ENCODE assay signal across 8 mouse cellular contexts in genomic region chr10:126981746-126982145, GRCm38 (mm10). TPM values are rescaled to one million over a fixed set of nuclear protein-coding genes. Genes with fewer than 3 reads are reported as not detected.
DNase-seq lines count a peak whose midpoint lies in the region; ATAC-seq and TF ChIP-seq lines count a peak whose summit lies in the region.

No protein-coding gene starts in this region.

- H3K36me3 ChIP-seq in heart, adult 2 months (ENCODE audit: control insufficient read depth, insufficient read depth, low read length): no peaks in the 10 kb centered on the region; the same call in 1 of the 2 replicates
- H3K36me3 ChIP-seq in forebrain, postnatal 0 days (ENCODE audit: insufficient read depth): no peaks in the 10 kb centered on the region
- H3K36me3 ChIP-seq in liver, embryonic 15.5 days (replicated peaks): no peaks in the 10 kb centered on the region

- intact Hi-C loops in heart, adult 2 months (cut with DNase I): no loop called here
- intact Hi-C loops in heart, postnatal 36 days (cut with DNase I): no loop called here

- no peak for ATAC-seq in forebrain, postnatal 0 days
- no peak for ATAC-seq in liver, embryonic 15.5 days (ENCODE audit: insufficient read depth)

- 0 out of 2 replicates have a peak overlapping the region, but pooled peaks have one; percentile 7 for H3K9ac ChIP-seq in heart, adult 2 months (ENCODE audit: low read depth, low read length)
- H3K9ac ChIP-seq in forebrain, postnatal 0 days: no peak overlapping the region
- H3K9ac ChIP-seq in liver, embryonic 15.5 days: no peak overlapping the region

- H3K27ac ChIP-seq in heart, adult 2 months: peak overlapping the region; percentile 100
- H3K27ac ChIP-seq in forebrain, postnatal 0 days (ENCODE audit: low read depth, low read length): 0 out of 2 replicates have a peak overlapping the region, but pooled peaks have one; percentile 100
- H3K27ac ChIP-seq in liver, embryonic 15.5 days (replicated peaks): no peak overlapping the region

- no peak for TF ChIP-seq EP300 in heart, adult 2 months (IDR thresholded peaks at IDR 0.05; ENCODE audit: insufficient read depth, low read depth, low read length)

- WGBS in heart, adult 2 months: 26% methylated on average over 3 of the region's 3 CpGs
- 54% methylated on average over 3 of the region's 3 CpGs for WGBS in forebrain, postnatal 0 days
- WGBS in liver, embryonic 15.5 days (ENCODE audit: insufficient replicate concordance): 51% methylated on average over 3 of the region's 3 CpGs

- peak overlapping the region; percentile 88 for H3K4me3 ChIP-seq in heart, adult 2 months
- H3K4me3 ChIP-seq in forebrain, postnatal 0 days (ENCODE audit: low read depth, low read length): peak overlapping the region; percentile 99
- no peak overlapping the region for H3K4me3 ChIP-seq in liver, embryonic 15.5 days (replicated peaks)

- no peak for TF ChIP-seq CTCF in heart, adult 2 months (IDR thresholded peaks at IDR 0.05)
- TF ChIP-seq CTCF in forebrain, postnatal 0 days (IDR thresholded peaks at IDR 0.05; ENCODE audit: low read depth): no peak

- TF ChIP-seq POLR2A in heart, adult 2 months (IDR thresholded peaks at IDR 0.05; ENCODE audit: insufficient read depth, low read depth, low read length): peak; percentile 35; the same call in 1 of the 2 replicates

- H3K79me2 ChIP-seq in heart, adult 2 months (replicated peaks; ENCODE audit: control insufficient read depth, insufficient read depth, low read length): peaks cover 16% of the 10 kb centered on the region

- no peaks in the 10 kb centered on the region for H3K27me3 ChIP-seq in heart, adult 2 months (ENCODE audit: control insufficient read depth, insufficient read depth, low read length)
- H3K27me3 ChIP-seq in forebrain, postnatal 0 days (ENCODE audit: insufficient read depth, low read length): no peaks in the 10 kb centered on the region
- H3K27me3 ChIP-seq in liver, embryonic 15.5 days: peaks cover 4% of the 10 kb centered on the region

- peak overlapping the region; percentile 58 for H3K4me2 ChIP-seq in forebrain, postnatal 0 days (ENCODE audit: low read depth)
- H3K4me2 ChIP-seq in liver, embryonic 15.5 days: peak overlapping the region; percentile 84; the same call in 1 of the 2 replicates

- peaks cover 38% of the 10 kb centered on the region for H3K4me1 ChIP-seq in heart, adult 2 months (ENCODE audit: control insufficient read depth, insufficient read depth, low read length)
- H3K4me1 ChIP-seq in forebrain, postnatal 0 days (ENCODE audit: insufficient read depth): peaks cover 42% of the 10 kb centered on the region
- peaks cover 84% of the 10 kb centered on the region for H3K4me1 ChIP-seq in liver, embryonic 15.5 days (replicated peaks)

- DNase-seq in heart, adult 2 months: no peak
- no peak for DNase-seq in heart, postnatal 36 days
- peak; percentile 46 for DNase-seq in MN1 (ENCODE audit: low spot score)
- DNase-seq in forebrain, postnatal 0 days: no peak
- DNase-seq in thymus, postnatal 25 days: no peak
- DNase-seq in cerebellum, adult 8-10 months: no peak
- DNase-seq in urinary bladder, postnatal 10 days (ENCODE audit: low spot score): no peak

- H3K9me3 ChIP-seq in forebrain, postnatal 0 days (ENCODE audit: low read length): no peaks in the 10 kb centered on the region
- H3K9me3 ChIP-seq in liver, embryonic 15.5 days (replicated peaks): no peaks in the 10 kb centered on the region

RNA-seq across cellular contexts. Expression of gene Ctdsp2, which starts 3.2 kb away (rescaled TPM):
- total RNA-seq in heart, adult 2 months (2021): 100 to 1,000 TPM in 1 of 2 experiments, 10 to 100 TPM in 1; 82.2 to 108 TPM
- 85.6 and 114 TPM in 2 replicates for polyA plus RNA-seq in heart, adult 2 months (2012; rRNA removed)
- total RNA-seq in heart, postnatal 36 days (2021): 100 to 1,000 TPM; 131 to 136 TPM
- total RNA-seq in forebrain, postnatal 0 days (2014; rRNA removed): 45.9 and 56.0 TPM in 2 replicates
- 12.8 and 14.4 TPM in 2 replicates for polyA plus RNA-seq in forebrain, postnatal 0 days (2015; fragmentation: Nextera tagmentation; extraction: Ambion mirVana)
- 11.3 and 12.9 TPM in 2 replicates for polyA plus RNA-seq in liver, embryonic 15.5 days (2015; fragmentation: Nextera tagmentation; extraction: Ambion mirVana)

RNA-seq across cellular contexts. Expression of gene Avil, which starts 18.8 kb away (rescaled TPM):
- total RNA-seq in heart, adult 2 months (2021): under 1 TPM; 0.34 to 0.48 TPM
- polyA plus RNA-seq in heart, adult 2 months (2012; rRNA removed): 0.26 and 0.29 TPM in 2 replicates
- total RNA-seq in heart, postnatal 36 days (2021): under 1 TPM; 0.35 to 0.80 TPM
- total RNA-seq in forebrain, postnatal 0 days (2014; rRNA removed): 0.08 and 0.67 TPM in 2 replicates
- polyA plus RNA-seq in forebrain, postnatal 0 days (2015; fragmentation: Nextera tagmentation; extraction: Ambion mirVana): 0.18 and 0.24 TPM in 2 replicates
- 0.07 and 0.16 TPM in 2 replicates for polyA plus RNA-seq in liver, embryonic 15.5 days (2015; fragmentation: Nextera tagmentation; extraction: Ambion mirVana)

RNA-seq across cellular contexts. Expression of gene Tsfm, which starts 48.9 kb away (rescaled TPM):
- 10 to 100 TPM; 50.8 to 58.7 TPM for total RNA-seq in heart, adult 2 months (2021)
- polyA plus RNA-seq in heart, adult 2 months (2012; rRNA removed): 40.0 and 42.4 TPM in 2 replicates
- 10 to 100 TPM; 56.1 to 62.2 TPM for total RNA-seq in heart, postnatal 36 days (2021)
- total RNA-seq in forebrain, postnatal 0 days (2014; rRNA removed): 39.2 and 55.6 TPM in 2 replicates
- 45.8 and 52.1 TPM in 2 replicates for polyA plus RNA-seq in forebrain, postnatal 0 days (2015; fragmentation: Nextera tagmentation; extraction: Ambion mirVana)
- polyA plus RNA-seq in liver, embryonic 15.5 days (2015; fragmentation: Nextera tagmentation; extraction: Ambion mirVana): 43.9 and 44.8 TPM in 2 replicates

RNA-seq across cellular contexts. Expression of gene Mettl1, which starts 59.5 kb away (rescaled TPM):
- total RNA-seq in heart, adult 2 months (2021): 1 to 10 TPM; 6.3 to 7.0 TPM
- 12.3 and 16.0 TPM in 2 replicates for polyA plus RNA-seq in heart, adult 2 months (2012; rRNA removed)
- total RNA-seq in heart, postnatal 36 days (2021): 1 to 10 TPM; 7.7 to 7.9 TPM
- total RNA-seq in forebrain, postnatal 0 days (2014; rRNA removed): 9.2 and 10.9 TPM in 2 replicates
- 16.1 and 21.0 TPM in 2 replicates for polyA plus RNA-seq in forebrain, postnatal 0 days (2015; fragmentation: Nextera tagmentation; extraction: Ambion mirVana)
- polyA plus RNA-seq in liver, embryonic 15.5 days (2015; fragmentation: Nextera tagmentation; extraction: Ambion mirVana): 15.6 and 15.7 TPM in 2 replicates

RNA-seq across cellular contexts. Expression of gene Eef1akmt3, which starts 59.6 kb away (rescaled TPM):
- not detected for total RNA-seq in heart, adult 2 months (2021)
- 0.06 TPM in 2 replicates for polyA plus RNA-seq in heart, adult 2 months (2012; rRNA removed)
- total RNA-seq in heart, postnatal 36 days (2021): not detected
- total RNA-seq in forebrain, postnatal 0 days (2014; rRNA removed): 0.14 TPM in 1 of 2 replicates, not detected in the other
- polyA plus RNA-seq in forebrain, postnatal 0 days (2015; fragmentation: Nextera tagmentation; extraction: Ambion mirVana): 0.08 and 0.15 TPM in 2 replicates
- polyA plus RNA-seq in liver, embryonic 15.5 days (2015; fragmentation: Nextera tagmentation; extraction: Ambion mirVana): 0.06 and 0.14 TPM in 2 replicates
